ENCODE assay signal across 9 mouse cellular contexts in genomic region chr1:24100870-24101358, GRCm38 (mm10). TPM values are rescaled to one million over a fixed set of nuclear protein-coding genes. Genes with fewer than 3 reads are reported as not detected.
DNase-seq lines count a peak whose midpoint lies in the region; ATAC-seq and TF ChIP-seq lines count a peak whose summit lies in the region.
"Had no signal": no experiment of that assay in that cellular context is flagged by ENCODE, and none has a peak within 500 bp of the region (broad histone marks: within the 10 kb centered on the region; RNA-seq: fewer than 3 reads in every experiment).

No protein-coding gene starts in this region.

- H3K36me3 ChIP-seq in kidney, embryonic 14.5 days (ENCODE audit: control insufficient read depth, insufficient read depth, low read length): no peaks in the 10 kb centered on the region
- no peaks in the 10 kb centered on the region for H3K36me3 ChIP-seq in embryonic facial prominence, embryonic 11.5 days (replicated peaks; ENCODE audit: control insufficient read depth, insufficient read depth, low read depth, low read length)
- no peaks in the 10 kb centered on the region for H3K36me3 ChIP-seq in hindbrain, postnatal 0 days (ENCODE audit: insufficient read depth, low read length)
- no peaks in the 10 kb centered on the region for H3K36me3 ChIP-seq in midbrain, embryonic 15.5 days (replicated peaks)

- no peak for DNase-seq in kidney, postnatal 25 days
- no peak for DNase-seq in embryonic facial prominence, embryonic 11.5 days (ENCODE audit: low spot score)
- DNase-seq in hindbrain, postnatal 0 days (ENCODE audit: low spot score): no peak
- DNase-seq in urinary bladder, postnatal 25 days (ENCODE audit: low spot score): no peak
- no peak for DNase-seq in gastrocnemius, postnatal 14 days

- H3K9me3 ChIP-seq in kidney, embryonic 14.5 days (ENCODE audit: control insufficient read depth, low read length): no peaks in the 10 kb centered on the region
- H3K9me3 ChIP-seq in embryonic facial prominence, embryonic 11.5 days (replicated peaks; ENCODE audit: control insufficient read depth, low read length): no peaks in the 10 kb centered on the region
- no peaks in the 10 kb centered on the region for H3K9me3 ChIP-seq in hindbrain, postnatal 0 days (ENCODE audit: low read length)
- H3K9me3 ChIP-seq in midbrain, embryonic 15.5 days: no peaks in the 10 kb centered on the region

- TF ChIP-seq CTCF in hindbrain, postnatal 0 days (IDR thresholded peaks at IDR 0.05; ENCODE audit: low read depth): no peak

- WGBS in kidney, embryonic 14.5 days: 57% methylated on average over 6 of the region's 6 CpGs
- WGBS in embryonic facial prominence, embryonic 11.5 days: 59% methylated on average over 6 of the region's 6 CpGs
- WGBS in hindbrain, postnatal 0 days: 51% methylated on average over 6 of the region's 6 CpGs
- WGBS in midbrain, embryonic 15.5 days: 55% methylated on average over 6 of the region's 6 CpGs

- peak overlapping the region; percentile 76 for H3K4me2 ChIP-seq in kidney, embryonic 14.5 days (replicated peaks; ENCODE audit: low read depth, low read length)
- peak overlapping the region; percentile 55 for H3K4me2 ChIP-seq in embryonic facial prominence, embryonic 11.5 days (ENCODE audit: low read depth, low read length)
- H3K4me2 ChIP-seq in hindbrain, postnatal 0 days (ENCODE audit: low read depth, low read length): peak overlapping the region; percentile 76
- H3K4me2 ChIP-seq in midbrain, embryonic 15.5 days: peak overlapping the region; percentile 59

- H3K27me3 ChIP-seq in kidney, embryonic 14.5 days (ENCODE audit: control insufficient read depth, insufficient read depth, low read length): no peaks in the 10 kb centered on the region
- no peaks in the 10 kb centered on the region for H3K27me3 ChIP-seq in embryonic facial prominence, embryonic 11.5 days (ENCODE audit: control insufficient read depth, insufficient read depth, low read length)
- no peaks in the 10 kb centered on the region for H3K27me3 ChIP-seq in hindbrain, postnatal 0 days (ENCODE audit: insufficient read depth, low read length)
- H3K27me3 ChIP-seq in midbrain, embryonic 15.5 days (replicated peaks): no peaks in the 10 kb centered on the region
- H3K27me3 ChIP-seq: Patski had no signal

- intact Hi-C loops in gastrocnemius, postnatal 14 days (cut with DNase I; ENCODE audit: low total_unique reads): no loop called here

- peak overlapping the region; percentile 88 for H3K4me3 ChIP-seq in kidney, embryonic 14.5 days (ENCODE audit: low read length)
- H3K4me3 ChIP-seq in embryonic facial prominence, embryonic 11.5 days (ENCODE audit: low read depth, low read length): peak overlapping the region; percentile 91
- peak overlapping the region; percentile 94 for H3K4me3 ChIP-seq in hindbrain, postnatal 0 days (ENCODE audit: low read length)
- H3K4me3 ChIP-seq in midbrain, embryonic 15.5 days: peak overlapping the region; percentile 97

- H3K4me1 ChIP-seq in kidney, embryonic 14.5 days (ENCODE audit: control insufficient read depth, insufficient read depth, low read length): no peaks in the 10 kb centered on the region; the same call in 1 of the 2 replicates
- no peaks in the 10 kb centered on the region; the same call in 1 of the 2 replicates for H3K4me1 ChIP-seq in embryonic facial prominence, embryonic 11.5 days (ENCODE audit: control insufficient read depth, insufficient read depth, low read length)
- H3K4me1 ChIP-seq in hindbrain, postnatal 0 days (ENCODE audit: insufficient read depth, low read length): no peaks in the 10 kb centered on the region
- H3K4me1 ChIP-seq in midbrain, embryonic 15.5 days: peaks cover 20% of the 10 kb centered on the region

- peak; percentile 10; the same call in 1 of the 2 replicates for ATAC-seq in kidney, embryonic 14.5 days (ENCODE audit: low FRiP score, low TSS enrichment)
- peak; percentile 42 for ATAC-seq in embryonic facial prominence, embryonic 11.5 days (replicated peaks; ENCODE audit: insufficient number of reproducible peaks, low FRiP score, low TSS enrichment, low read depth)
- peak; percentile 33 for ATAC-seq in hindbrain, postnatal 0 days
- ATAC-seq in midbrain, embryonic 15.5 days (replicated peaks): peak; percentile 43
- ATAC-seq in granulocyte monocyte progenitor cell, adult 5-6 weeks (replicated peaks; ENCODE audit: poor library complexity, severe bottlenecking): no peak

- H3K27ac ChIP-seq in kidney, embryonic 14.5 days (ENCODE audit: low read depth, low read length): peak overlapping the region; percentile 62; the same call in 1 of the 2 replicates
- peak overlapping the region; percentile 56; the same call in 1 of the 2 replicates for H3K27ac ChIP-seq in embryonic facial prominence, embryonic 11.5 days (replicated peaks; ENCODE audit: low read depth, low read length)
- peak overlapping the region; percentile 91; the same call in 1 of the 2 replicates for H3K27ac ChIP-seq in hindbrain, postnatal 0 days
- peak overlapping the region; percentile 75 for H3K27ac ChIP-seq in midbrain, embryonic 15.5 days

- H3K9ac ChIP-seq in kidney, embryonic 14.5 days (ENCODE audit: low read depth, low read length): peak overlapping the region; percentile 89
- peak overlapping the region; percentile 92 for H3K9ac ChIP-seq in embryonic facial prominence, embryonic 11.5 days (replicated peaks; ENCODE audit: low read length)
- peak overlapping the region; percentile 93 for H3K9ac ChIP-seq in hindbrain, postnatal 0 days (replicated peaks; ENCODE audit: low read length)
- peak overlapping the region; percentile 95; the same call in 1 of the 2 replicates for H3K9ac ChIP-seq in midbrain, embryonic 15.5 days

RNA-seq across cellular contexts. Expression of gene Fam135a, which starts 0.8 kb away (rescaled TPM):
- polyA plus RNA-seq in kidney, embryonic 14.5 days (2014; fragmentation: Nextera tagmentation; extraction: Ambion mirVana): 22.3 and 32.1 TPM in 2 replicates
- 36.4 and 40.3 TPM in 2 replicates for polyA plus RNA-seq in embryonic facial prominence, embryonic 11.5 days (2014; fragmentation: Nextera tagmentation; extraction: Ambion mirVana)
- total RNA-seq in hindbrain, postnatal 0 days (2014; rRNA removed): 29.8 and 31.9 TPM in 2 replicates
- polyA plus RNA-seq in hindbrain, postnatal 0 days (2015; fragmentation: Nextera tagmentation; extraction: Ambion mirVana): 23.0 and 26.3 TPM in 2 replicates
- 23.9 and 27.7 TPM in 2 replicates for polyA plus RNA-seq in midbrain, embryonic 15.5 days (2015; fragmentation: Nextera tagmentation; extraction: Ambion mirVana)
- 2.1 and 6.0 TPM in 2 replicates for total RNA-seq in granulocyte monocyte progenitor cell, adult 5-6 weeks (2014; fragmentation: Nextera tagmentation)
- 1.8 TPM in 2 replicates for total RNA-seq in granulocyte monocyte progenitor cell, adult 5-6 weeks (2017)
- 10 to 100 TPM; 16.7 to 17.2 TPM for total RNA-seq in gastrocnemius, postnatal 14 days (2021)
